ENCODE assay signal across 18 mouse cellular contexts in the genomic region with DNA sequence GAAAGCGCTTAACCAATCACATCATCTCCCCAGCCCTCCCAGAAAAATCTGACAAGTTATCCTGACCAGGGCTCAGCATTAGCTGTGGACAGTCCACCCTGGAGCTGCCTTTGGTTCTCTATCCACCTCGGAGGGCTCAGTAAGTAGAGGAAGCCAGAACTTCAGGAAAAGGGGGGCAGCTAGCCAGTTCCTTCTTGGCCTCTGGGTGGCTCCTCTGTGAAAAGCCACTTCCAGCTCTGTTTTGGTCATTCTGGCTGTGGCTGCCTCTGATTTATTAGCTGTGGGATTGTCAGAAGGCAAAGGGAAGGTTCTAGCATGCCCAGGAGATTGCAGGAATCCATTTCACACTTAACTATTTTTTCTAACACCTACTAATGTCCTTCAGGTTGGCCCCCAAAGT. TPM values are rescaled to one million over a fixed set of nuclear protein-coding genes. Genes with fewer than 3 reads are reported as not detected.
DNase-seq lines count a peak whose midpoint lies in the region; ATAC-seq and TF ChIP-seq lines count a peak whose summit lies in the region.
"Had no signal": no experiment of that assay in that cellular context is flagged by ENCODE, and none has a peak within 500 bp of the region (broad histone marks: within the 10 kb centered on the region; RNA-seq: fewer than 3 reads in every experiment).

No protein-coding gene starts in this region.

- no peaks in the 10 kb centered on the region for H3K9me3 ChIP-seq in lung, postnatal 0 days (ENCODE audit: low read length)
- H3K9me3 ChIP-seq: embryonic facial prominence, embryonic 13.5 days; forebrain, embryonic 13.5 days; hindbrain, embryonic 10.5 days; intestine, embryonic 15.5 days; limb, embryonic 12.5 days had no signal

- DNase-seq in adrenal gland, adult 2 months: peak; percentile 17
- DNase-seq in adrenal gland, adult 8-10 months: no peak
- DNase-seq in gastrocnemius, adult 2 months: peak; percentile 31
- DNase-seq in gastrocnemius, postnatal 25 days: no peak
- DNase-seq in lung, postnatal 14 days: peak; percentile 13
- no peak for DNase-seq in lung, postnatal 0 days (ENCODE audit: low spot score)
- DNase-seq in adipocyte (ENCODE audit: low spot score): peak; percentile 53
- no peak for DNase-seq in kidney, adult 8-10 months
- DNase-seq: embryo, embryonic 11 days had no signal

- no peak overlapping the region for H3K27ac ChIP-seq in gastrocnemius, adult 2 months
- H3K27ac ChIP-seq in lung, postnatal 0 days (ENCODE audit: low read length): no peak overlapping the region
- H3K27ac ChIP-seq: embryonic facial prominence, embryonic 13.5 days; forebrain, embryonic 13.5 days; hindbrain, embryonic 10.5 days; intestine, embryonic 15.5 days; limb, embryonic 12.5 days; macrophage had no signal

- no peak for TF ChIP-seq CTCF in gastrocnemius, adult 2 months (IDR thresholded peaks at IDR 0.05)
- TF ChIP-seq CTCF in lung, postnatal 0 days (IDR thresholded peaks at IDR 0.05): no peak

- WGBS in lung, postnatal 0 days: 60% methylated on average over 2 of the region's 2 CpGs

- H3K4me1 ChIP-seq in lung, postnatal 0 days (ENCODE audit: insufficient read depth, low read depth, low read length): peaks cover 3% of the 10 kb centered on the region; the same call in 1 of the 2 replicates

- intact Hi-C loops in gastrocnemius, adult 2 months (cut with DNase I): loop anchor here (10.0 kb wide), 1 partner anchor 78 kb away; no protein-coding TSS in a partner anchor

- no peak overlapping the region for H3K4me2 ChIP-seq in lung, postnatal 0 days (replicated peaks; ENCODE audit: low read depth, low read length)
- H3K4me2 ChIP-seq: embryonic facial prominence, embryonic 13.5 days; forebrain, embryonic 13.5 days; intestine, embryonic 15.5 days; limb, embryonic 12.5 days; liver, embryonic 11.5 days had no signal

- H3K9ac ChIP-seq in lung, postnatal 0 days (replicated peaks; ENCODE audit: low read depth): no peak overlapping the region
- H3K9ac ChIP-seq: embryonic facial prominence, embryonic 13.5 days; forebrain, embryonic 13.5 days; intestine, embryonic 15.5 days; limb, embryonic 12.5 days; liver, postnatal 0 days had no signal

- H3K4me3 ChIP-seq in gastrocnemius, adult 2 months: no peak overlapping the region
- no peak overlapping the region for H3K4me3 ChIP-seq in lung, postnatal 0 days (ENCODE audit: low read depth, low read length)
- H3K4me3 ChIP-seq: embryonic facial prominence, embryonic 13.5 days; erythroblast, embryonic 14.5 days; forebrain, embryonic 13.5 days; hindbrain, embryonic 10.5 days; intestine, embryonic 15.5 days; limb, embryonic 12.5 days had no signal

- no peak for TF ChIP-seq EP300 in lung, postnatal 0 days (IDR thresholded peaks at IDR 0.05)

- ATAC-seq in lung, postnatal 0 days: no peak
- ATAC-seq: forebrain, embryonic 13.5 days; intestine, embryonic 15.5 days; liver, postnatal 0 days had no signal

- no peaks in the 10 kb centered on the region for H3K27me3 ChIP-seq in lung, postnatal 0 days (replicated peaks; ENCODE audit: insufficient read depth, low read length)
- H3K27me3 ChIP-seq: intestine, embryonic 15.5 days had no signal

- H3K36me3 ChIP-seq in lung, postnatal 0 days (ENCODE audit: insufficient read depth, low read length): no peaks in the 10 kb centered on the region
- H3K36me3 ChIP-seq: embryonic facial prominence, embryonic 13.5 days; hindbrain, embryonic 10.5 days; intestine, embryonic 15.5 days; limb, embryonic 12.5 days had no signal

RNA-seq across cellular contexts. Expression of gene Cux1, which starts 59.6 kb away (rescaled TPM):
- total RNA-seq in adrenal gland, adult 2 months (2021): 100 to 1,000 TPM; 101 to 105 TPM
- 46.2 and 52.3 TPM in 2 replicates for polyA plus RNA-seq in adrenal gland, adult 2 months (2012; rRNA removed)
- 100 to 1,000 TPM in 2 of 4 experiments, 10 to 100 TPM in 2; 88.2 to 135 (median 105) TPM for total RNA-seq in adrenal gland, adult 8-10 months (2022)
- total RNA-seq in gastrocnemius, adult 2 months (2021): 10 to 100 TPM; 80.9 to 88.2 TPM
- 10 to 100 TPM; 66.6 to 67.1 TPM for total RNA-seq in gastrocnemius, postnatal 25 days (2021)
- 68.5 and 74.0 TPM in 2 replicates for polyA plus RNA-seq in lung, postnatal 0 days (2015; fragmentation: Nextera tagmentation; extraction: Ambion mirVana)

Comparison
In these comparisons a context has a peak if more than half of its experiments do, and no peak if none do; other contexts are left out.
1. DNase-seq: peak in adrenal gland, adult 2 months (single experiment), gastrocnemius, adult 2 months (single experiment), lung, postnatal 14 days (single experiment) and adipocyte (single experiment); none in adrenal gland, adult 8-10 months (single experiment), gastrocnemius, postnatal 25 days (single experiment), lung, postnatal 0 days (single experiment) and kidney, adult 8-10 months (0 of 2).